Mouse (Mus musculus) duodenum, adult 2 months (tissue): Measurements from ENCODE around the gene Chmp4b. TPM values are rescaled to one million over a fixed set of nuclear protein-coding genes. Genes with fewer than 3 reads are reported as not detected.

Experiments used
- polyA plus RNA-seq: library from polyadenylated mRNA; depleted of rRNA; stranded (reverse); fragments of >200 nt; gene quantifications from 2 replicates; pipeline ENCODE4 v1.2.3, GENCODE M21; 2012; ENCODE audit warnings: low replicate concordance; rRNA removed

The Chmp4b gene
- 89.8 and 102 TPM in 2 replicates for polyA plus RNA-seq

GRCm38 (mm10) chr2:154651363-154651762, at the start of gene Chmp4b:
Gene Chmp4b (plus strand): TSS chr2:154651705.

GRCm38 (mm10) chr2:154603638-154604153, 47.8 kb upstream of the Chmp4b start, which contains the start of gene Pxmp4:
Gene Pxmp4 (minus strand): TSS chr2:154603708.

GRCm38 (mm10) chr2:154613118-154614115, 38.1 kb upstream of the Chmp4b start, which contains the start of the genes Zfp341 and 4930519P11Rik:
Gene Zfp341 (plus strand): TSS chr2:154613297.
Gene 4930519P11Rik (minus strand): TSS chr2:154613437.

Other genes starting within 250 kb of the Chmp4b start
- gene Snta1, start 243.6 kb upstream of the Chmp4b start, polyA plus RNA-seq = 16.9 and 38.8 TPM in 2 replicates
- 3.5 and 3.9 TPM in 2 replicates for gene Cbfa2t2, start 215.2 kb upstream of the Chmp4b start, polyA plus RNA-seq
- gene 1700003F12Rik, start 104.6 kb upstream of the Chmp4b start, polyA plus RNA-seq = 0.21 and 1.0 TPM in 2 replicates
- gene Actl10, start 99.9 kb upstream of the Chmp4b start, polyA plus RNA-seq = 0.07 and 0.27 TPM in 2 replicates
- 0.31 and 0.44 TPM in 2 replicates for gene Necab3, start 92.8 kb upstream of the Chmp4b start, polyA plus RNA-seq
- gene E2f1, start 81.8 kb upstream of the Chmp4b start, polyA plus RNA-seq = 6.4 and 8.0 TPM in 2 replicates
- 32.7 and 43.8 TPM in 2 replicates for gene Pxmp4, start 48.0 kb upstream of the Chmp4b start, polyA plus RNA-seq
- gene Zfp341, start 38.4 kb upstream of the Chmp4b start, polyA plus RNA-seq = 3.0 and 3.9 TPM in 2 replicates
- gene 4930519P11Rik, start 38.3 kb upstream of the Chmp4b start, polyA plus RNA-seq = 0.33 and 0.58 TPM in 2 replicates
- not detected in 2 replicates for gene Gm14214, start 118.3 kb downstream of the Chmp4b start, polyA plus RNA-seq
- gene Raly, start 139.4 kb downstream of the Chmp4b start, polyA plus RNA-seq = 161 and 261 TPM in 2 replicates
- gene a, start 139.7 kb downstream of the Chmp4b start, polyA plus RNA-seq = 0.86 and 0.95 TPM in 2 replicates
- 0.59 and 1.9 TPM in 2 replicates for gene Eif2s2, start 241.2 kb downstream of the Chmp4b start, polyA plus RNA-seq